Mouse (Mus musculus) ES-CJ7 (cell line): ENCODE results near the gene Olfr1143.

ENCODE experiments used
- DNase-seq: peaks from one replicate; pipeline ENCODE4 v3.0.0; 2011; ENCODE audit warnings: low read depth, low spot score

Olfr1143 gene

DNA sequence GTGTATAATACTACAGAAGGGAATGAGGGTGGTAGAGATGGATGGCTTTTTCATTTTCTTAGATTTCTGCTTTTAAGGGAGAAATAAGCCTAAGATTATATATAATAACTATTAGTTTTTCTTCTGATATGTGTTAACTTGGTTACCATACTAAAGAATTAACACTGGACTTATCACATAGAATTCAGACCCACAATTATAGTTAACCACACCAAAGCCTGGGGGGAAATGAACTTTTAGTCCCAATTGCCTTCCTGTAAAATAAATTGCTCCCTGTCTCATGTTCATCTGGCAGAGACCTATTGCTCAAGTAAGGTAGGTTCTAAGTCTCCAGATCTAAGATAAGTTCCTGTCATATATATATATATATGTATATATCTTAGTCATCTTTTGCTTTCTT, at the start of gene Olfr1143:
TSS of gene Olfr1143 (plus strand) at position 301 of the 400 bp plus-strand sequence.
- no peak for DNase-seq

- DNase-seq: no peak
Observed at GRCm38 (mm10) chr2:87753891-87754290, 46.5 kb upstream of the Olfr1143 start, which contains the start of gene Olfr1141. TSS of gene Olfr1141 (minus strand) at chr2:87753991.

DNA sequence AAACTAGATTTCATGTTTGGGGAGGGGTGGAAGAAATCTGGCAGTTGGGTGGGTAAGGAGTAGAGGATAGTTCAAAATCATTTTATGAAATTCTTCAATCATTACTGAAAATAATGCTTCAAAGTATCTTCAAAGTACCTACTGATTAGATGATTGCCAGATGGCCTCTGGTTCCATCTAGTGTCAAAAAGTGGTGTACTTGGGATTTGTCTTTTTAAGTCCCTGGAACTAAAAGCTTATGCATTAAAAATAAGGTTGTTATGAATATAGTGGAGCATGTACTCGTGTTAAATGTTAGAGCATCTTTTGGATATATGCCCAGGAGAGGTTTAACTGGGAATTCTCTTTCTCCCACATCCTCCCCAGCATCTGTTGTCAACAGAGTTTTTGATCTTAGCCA, 24.2 kb upstream of the Olfr1143 start:
- DNase-seq: no peak

DNA sequence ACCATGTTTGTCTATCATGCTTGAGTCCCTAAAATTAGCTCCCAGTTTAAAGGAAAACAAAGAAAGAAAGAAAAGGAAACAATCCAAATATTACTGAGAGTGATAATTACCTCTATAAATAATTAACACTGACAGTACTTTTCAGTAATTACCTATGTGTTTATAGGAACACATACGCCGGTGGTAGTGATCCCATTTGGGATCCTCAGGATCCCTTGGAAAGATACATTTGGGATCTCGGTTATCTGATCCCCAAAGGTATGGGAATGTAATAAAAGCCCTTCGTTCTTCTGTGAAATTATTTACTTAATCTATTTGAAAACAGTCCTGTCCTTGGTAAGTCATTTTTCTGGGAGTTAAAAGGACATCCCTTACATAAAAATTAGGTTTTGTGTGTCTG, 21.2 kb upstream of the Olfr1143 start, which contains the start of gene Olfr152:
TSS of gene Olfr152 (plus strand) at position 301 of the 400 bp plus-strand sequence.
- no peak for DNase-seq

- no peak for DNase-seq
Observed at GRCm38 (mm10) chr2:87809522-87809921, 9.1 kb downstream of the Olfr1143 start, which contains the start of gene Olfr1145. TSS of gene Olfr1145 (plus strand) at chr2:87809822.

- no peak for DNase-seq
Observed at GRCm38 (mm10) chr2:87830233-87830632, 29.8 kb downstream of the Olfr1143 start, which contains the start of gene Olfr1148. TSS of gene Olfr1148 (plus strand) at chr2:87830533.

- DNase-seq: no peak
Observed at GRCm38 (mm10) chr2:87843693-87844092, 43.3 kb downstream of the Olfr1143 start, which contains the start of gene Olfr1150-ps1. TSS of gene Olfr1150-ps1 (plus strand) at chr2:87843993.
